Mouse (Mus musculus) embryonic fibroblast, embryonic 13.5 days (primary cell): ENCODE results near the gene Zfp541. TPM values are rescaled to one million over a fixed set of nuclear protein-coding genes. Genes with fewer than 3 reads are reported as not detected.
A peak's percentile ranks its signal among the peaks of the same experiment; 100 is the strongest.

Experiments used
- H3K27ac ChIP-seq: 2 replicates; pipeline ENCODE4 v1.5.1; 2012; ENCODE audit warnings: low read length, control low read depth, inconsistent platforms; ENCODE audit not compliant: insufficient read depth
- H3K4me1 ChIP-seq: 2 replicates; pipeline ENCODE4 v1.6.1; 2011; ENCODE audit warnings: low read length; ENCODE audit not compliant: control insufficient read depth, insufficient read depth
- H3K4me3 ChIP-seq: 2 replicates; pipeline ENCODE4 v1.5.1; 2011; ENCODE audit warnings: mild to moderate bottlenecking, control low read depth, low read length; ENCODE audit not compliant: insufficient read depth
- CTCF ChIP-seq: IDR thresholded peaks from 2 replicates; pipeline ENCODE4 v1.5.1; 2011; ENCODE audit warnings: mild to moderate bottlenecking, control low read depth, low read length, moderate library complexity, borderline replicate concordance; ENCODE audit not compliant: insufficient read depth
- POLR2A ChIP-seq: IDR thresholded peaks from 2 replicates; pipeline ENCODE4 v1.6.1; 2011; ENCODE audit warnings: low read depth, mild to moderate bottlenecking, control low read depth, low read length, moderate library complexity
- polyA plus RNA-seq: library from polyadenylated mRNA; stranded (reverse); fragments of >200 nt; gene quantifications from 2 replicates; pipeline ENCODE4 v1.2.4, GENCODE M21; 2011; ENCODE audit warnings: low read depth; ENCODE audit not compliant: missing spikeins, insufficient read length

The Zfp541 gene
- polyA plus RNA-seq, 1 experiment: not detected

- Histone ChIP-seq H3K4me1 (peaks cover 4% of the 10 kb centered on the region; the same call in 1 of the 2 replicates), H3K27ac (peak overlapping the region; percentile 83), H3K4me3 (no peak overlapping the region)
- TF ChIP-seq POLR2A (no peak), CTCF (no peak)
These were observed 33.3 kb upstream of the Zfp541 start for GRCm38 (mm10) chr7:16028102-16028927.

- Histone ChIP-seq H3K4me1 (peaks cover 4% of the 10 kb centered on the region; the same call in 1 of the 2 replicates), H3K4me3 (no peak overlapping the region), H3K27ac (no peak overlapping the region)
- TF ChIP-seq CTCF (no peak), POLR2A (no peak)
These were observed 30.5 kb upstream of the Zfp541 start for GRCm38 (mm10) chr7:16031072-16031471.

GRCm38 (mm10) chr7:16033059-16033458 lies 28.6 kb upstream of the Zfp541 start:
- H3K27ac ChIP-seq: no peak overlapping the region
- TF ChIP-seq POLR2A (no peak), CTCF (no peak)
- peaks cover 4% of the 10 kb centered on the region for H3K4me1 ChIP-seq
- no peak overlapping the region for H3K4me3 ChIP-seq

- Histone ChIP-seq H3K4me3 (no peak overlapping the region), H3K4me1 (peaks cover under 1% of the 10 kb centered on the region), H3K27ac (no peak overlapping the region)
- TF ChIP-seq POLR2A (no peak), CTCF (no peak)
These were observed 27.8 kb upstream of the Zfp541 start for GRCm38 (mm10) chr7:16033580-16034461.

GRCm38 (mm10) chr7:16036972-16037371 lies 24.6 kb upstream of the Zfp541 start:
- Histone ChIP-seq H3K4me1 (peaks cover 5% of the 10 kb centered on the region), H3K27ac (no peak overlapping the region), H3K4me3 (no peak overlapping the region)
- no peak for TF ChIP-seq CTCF

- Histone ChIP-seq H3K27ac (no peak overlapping the region), H3K4me1 (peaks cover 16% of the 10 kb centered on the region), H3K4me3 (no peak overlapping the region)
- TF ChIP-seq POLR2A: no peak
- no peak for TF ChIP-seq CTCF
These were observed 22.3 kb upstream of the Zfp541 start for GRCm38 (mm10) chr7:16039363-16039762.

GRCm38 (mm10) chr7:16041208-16041607 lies 20.4 kb upstream of the Zfp541 start:
- H3K4me1 ChIP-seq: peaks cover 29% of the 10 kb centered on the region
- TF ChIP-seq POLR2A (no peak), CTCF (no peak)
- no peak overlapping the region for H3K4me3 ChIP-seq
- H3K27ac ChIP-seq: no peak overlapping the region

- peak overlapping the region; percentile 98 for H3K27ac ChIP-seq
- peaks cover 29% of the 10 kb centered on the region for H3K4me1 ChIP-seq
- TF ChIP-seq CTCF (no peak), POLR2A (0 out of 2 replicates have a peak, but pooled peaks have one; percentile 3)
These were observed 18.5 kb upstream of the Zfp541 start for GRCm38 (mm10) chr7:16042850-16043775.

GRCm38 (mm10) chr7:16043861-16044435 lies 17.7 kb upstream of the Zfp541 start:
- H3K27ac ChIP-seq: peak overlapping the region; percentile 98
- H3K4me1 ChIP-seq: peaks cover 29% of the 10 kb centered on the region
- H3K4me3 ChIP-seq: no peak overlapping the region
- TF ChIP-seq CTCF (no peak), POLR2A (no peak)

More at GRCm38 (mm10) chr7:16042850-16043775, 18.5 kb upstream of the Zfp541 start:
- H3K4me3 ChIP-seq: no peak overlapping the region
